Mouse (Mus musculus) intestine, postnatal 0 days (tissue): ENCODE measurements around the gene Mylpf. TPM values are rescaled to one million over a fixed set of nuclear protein-coding genes. Genes with fewer than 3 reads are reported as not detected.
A peak's percentile ranks its signal among the peaks of the same experiment; 100 is the strongest.

ENCODE experiments used
- ATAC-seq: fragments of 200-750 bp; cut with Nextera tagmentation; 2 replicates; pipeline ENCODE4 v1.8.0; 2017; ENCODE audit warnings: mild to moderate bottlenecking, moderate TSS enrichment, moderate library complexity
- H3K27ac ChIP-seq: fragments of 300-500 bp; sonication (generic); 2 replicates; pipeline ENCODE4 v1.5.1; 2014; ENCODE audit warnings: mild to moderate bottlenecking, low read depth, low read length, moderate library complexity
- H3K27me3 ChIP-seq: fragments of 300-500 bp; sonication (generic); replicated peaks from 2 replicates; pipeline ENCODE4 v1.6.1; 2014; ENCODE audit warnings: low read length, mixed read lengths; ENCODE audit not compliant: control insufficient read depth, insufficient read depth
- H3K36me3 ChIP-seq: fragments of 300-500 bp; sonication (generic); 2 replicates; pipeline ENCODE4 v1.6.1; 2014; ENCODE audit warnings: mild to moderate bottlenecking, moderate library complexity; ENCODE audit not compliant: control insufficient read depth, insufficient read depth
- H3K4me1 ChIP-seq: fragments of 300-500 bp; sonication (generic); replicated peaks from 2 replicates; pipeline ENCODE4 v1.6.1; 2014; ENCODE audit warnings: antibody characterized with exemption, low read length, mixed read lengths; ENCODE audit not compliant: control insufficient read depth, insufficient read depth
- H3K4me2 ChIP-seq: fragments of 300-500 bp; sonication (generic); replicated peaks from 2 replicates; pipeline ENCODE4 v1.6.1; 2014; ENCODE audit warnings: low read depth, mild to moderate bottlenecking, moderate library complexity
- H3K4me3 ChIP-seq: fragments of 300-500 bp; sonication (generic); 2 replicates; pipeline ENCODE4 v1.5.1; 2014; ENCODE audit warnings: low read depth, low read length
- H3K9ac ChIP-seq: fragments of 300-500 bp; sonication (generic); 2 replicates; pipeline ENCODE4 v1.6.1; 2014; ENCODE audit warnings: mild to moderate bottlenecking, low read depth, low read length
- H3K9me3 ChIP-seq: fragments of 300-500 bp; sonication (generic); 2 replicates; pipeline ENCODE4 v1.6.1; 2016; ENCODE audit warnings: mixed run types; ENCODE audit not compliant: control insufficient read depth
- CTCF ChIP-seq: sonication (generic); IDR thresholded peaks from 2 replicates; pipeline ENCODE4 v1.5.1; 2016; ENCODE audit warnings: low read depth, mild to moderate bottlenecking, control low read depth, antibody characterized with exemption, moderate library complexity
- WGBS: fragments of 180-500 bp; shearing (Covaris S2); extraction: QIAGEN DNeasy Blood & Tissue Kit; methylation state at CpG from one replicate; pipeline ENCODE4 v1.1.7; 2014; 5-methylcytosine and 5-hydroxymethylcytosine counted together
- polyA plus RNA-seq: library from polyadenylated mRNA; unstranded; fragments of >200 nt; fragmentation: Nextera tagmentation; extraction: Ambion mirVana; gene quantifications from 2 replicates; pipeline ENCODE4 v1.2.1, GENCODE M21; 2015

Mylpf gene
- polyA plus RNA-seq, 1 experiment from 2014 or later = 10.7 TPM

DNA sequence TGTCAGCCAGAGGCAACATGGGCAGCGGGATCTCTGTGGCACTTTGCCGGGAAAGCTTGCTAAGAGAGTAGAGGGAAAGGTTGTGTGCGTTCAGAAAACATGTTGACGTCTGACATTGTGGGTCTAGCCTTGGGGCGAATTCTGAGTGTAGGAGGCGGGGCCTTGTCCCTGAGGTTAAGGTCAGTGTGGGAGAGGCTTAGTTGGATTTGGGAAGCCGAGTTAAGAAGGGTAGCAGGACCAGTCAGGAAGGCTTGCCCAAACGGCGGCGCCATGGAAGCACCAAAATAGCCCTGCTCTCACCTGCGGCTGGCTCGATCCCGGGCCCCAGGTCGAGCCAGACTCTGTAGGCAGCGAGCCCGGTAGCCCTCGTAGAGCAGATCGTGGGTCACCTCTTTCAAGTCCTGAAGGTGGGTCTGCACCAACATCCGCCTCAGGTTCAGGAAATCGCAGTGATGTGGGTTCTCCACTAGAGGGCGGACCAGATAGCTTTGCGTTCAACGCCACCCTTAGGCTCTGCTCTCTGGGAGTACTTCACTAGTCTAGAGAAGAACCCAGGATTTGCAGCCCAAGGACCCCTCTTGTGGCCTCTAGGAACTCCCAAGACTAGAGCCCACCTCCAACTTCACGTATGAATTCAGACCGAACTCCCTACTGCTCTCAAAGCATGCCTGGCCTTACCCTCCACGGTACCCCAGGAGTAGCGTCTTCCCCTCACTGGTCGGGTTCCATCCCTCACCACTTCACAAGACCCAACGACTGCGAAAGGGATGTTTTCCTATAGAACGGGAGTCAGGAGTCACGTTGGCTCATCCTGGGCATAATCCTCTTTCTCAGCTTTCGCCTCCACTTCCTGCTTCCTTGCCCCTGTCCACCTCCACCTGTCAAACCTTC is 6.5 kb downstream of the Mylpf start:
- peak; percentile 47 for ATAC-seq
- Histone ChIP-seq H3K27ac (no peak overlapping the region), H3K9me3 (no peaks in the 10 kb centered on the region), H3K36me3 (no peaks in the 10 kb centered on the region), H3K4me3 (peak overlapping the region; percentile 33), H3K4me2 (peak overlapping the region; percentile 68), H3K27me3 (no peaks in the 10 kb centered on the region), H3K9ac (peak overlapping the region; percentile 35), H3K4me1 (0 out of 2 replicates have a peak, but pooled peaks cover 3% of the 10 kb centered on the region)
- 27% methylated on average over 33 of the region's 33 CpGs for WGBS
- peak; percentile 92 for TF ChIP-seq CTCF

DNA sequence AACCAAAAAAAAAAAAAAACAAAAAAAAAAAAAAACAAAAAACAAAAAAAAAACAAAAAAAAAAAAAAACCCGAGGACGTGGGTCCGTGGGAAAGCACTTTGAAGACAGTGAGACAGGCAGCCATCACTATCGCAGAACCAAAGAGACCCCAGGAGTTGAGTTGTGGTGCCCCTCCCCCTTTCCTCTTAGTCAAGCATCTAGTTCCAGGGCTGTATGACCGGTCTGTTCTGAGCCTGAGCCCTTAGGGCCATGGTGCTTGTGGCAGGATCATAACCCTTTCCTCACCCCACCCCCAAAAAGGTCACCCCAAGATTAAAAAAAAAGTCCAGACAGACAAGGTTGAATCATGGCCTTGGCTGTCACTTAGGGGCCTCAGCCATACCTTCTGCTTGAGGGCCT is 7.6 kb downstream of the Mylpf start:
- no peaks in the 10 kb centered on the region for H3K36me3 ChIP-seq
- no peak overlapping the region for H3K4me3 ChIP-seq
- no peak overlapping the region for H3K9ac ChIP-seq
- 93% methylated on average over 5 of the region's 5 CpGs for WGBS
- H3K4me1 ChIP-seq = 0 out of 2 replicates have a peak, but pooled peaks cover 3% of the 10 kb centered on the region
- ATAC-seq = no peak
- no peak overlapping the region for H3K4me2 ChIP-seq
- no peaks in the 10 kb centered on the region for H3K27me3 ChIP-seq
- no peak overlapping the region for H3K27ac ChIP-seq
- no peak for TF ChIP-seq CTCF
- H3K9me3 ChIP-seq = no peaks in the 10 kb centered on the region

DNA sequence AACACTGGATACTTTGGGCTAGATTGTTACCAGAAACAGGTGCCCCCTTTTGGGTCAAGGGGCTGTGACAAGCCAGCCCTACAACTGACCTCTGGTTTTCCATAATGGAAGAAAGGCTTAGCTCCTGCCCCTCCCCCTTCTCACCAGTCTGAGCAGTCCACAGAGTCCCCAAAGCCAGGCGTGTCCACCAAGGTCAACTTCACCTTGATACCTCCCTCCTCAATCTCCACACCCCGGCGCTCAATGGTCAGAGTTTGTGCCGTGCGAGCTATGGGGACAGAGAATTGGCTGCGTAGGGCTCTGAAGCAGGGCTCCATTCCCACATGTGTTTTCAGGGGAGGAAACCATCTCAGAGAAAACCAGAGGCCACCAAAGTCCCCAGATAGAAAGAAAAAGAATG is 8.8 kb downstream of the Mylpf start:
- WGBS = 74% methylated on average over 6 of the region's 6 CpGs

DNA sequence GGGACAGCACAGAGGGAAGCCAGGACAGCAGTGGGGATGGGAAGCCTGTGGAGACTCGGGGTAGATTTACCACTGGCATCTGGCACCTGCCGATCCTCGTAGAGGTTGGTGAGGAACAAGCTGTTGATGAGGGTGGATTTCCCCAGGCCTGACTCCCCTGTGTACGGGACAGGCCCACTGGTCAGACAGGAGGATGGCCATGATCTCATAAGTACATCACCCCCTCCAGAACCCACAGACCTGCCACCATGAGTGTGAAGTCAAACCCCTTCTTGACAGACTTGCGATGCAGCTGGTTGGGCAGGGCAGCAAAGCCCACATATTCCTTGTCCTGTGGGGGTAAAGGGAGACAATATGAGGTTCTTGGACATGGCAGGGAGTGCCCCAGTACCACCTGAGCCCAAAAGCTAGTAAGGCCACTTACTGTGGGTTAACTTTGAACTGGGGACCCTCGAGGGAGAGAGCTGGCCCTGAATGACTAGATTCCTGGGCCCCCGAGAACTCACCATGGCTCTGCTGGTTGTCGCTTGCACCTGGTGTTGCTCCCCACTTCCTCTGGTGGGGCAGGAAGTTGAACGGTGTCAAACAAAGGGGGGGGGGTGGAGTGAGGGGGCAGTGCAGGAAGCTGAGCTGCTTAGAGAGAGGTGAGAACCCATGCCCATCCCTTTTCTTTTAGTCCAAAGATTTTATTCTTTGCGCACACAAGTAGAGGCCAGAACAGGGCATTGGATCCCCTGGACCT is 9.4 kb downstream of the Mylpf start:
- Histone ChIP-seq H3K4me1 (0 out of 2 replicates have a peak, but pooled peaks cover 3% of the 10 kb centered on the region), H3K27me3 (no peaks in the 10 kb centered on the region), H3K9ac (no peak overlapping the region), H3K27ac (no peak overlapping the region), H3K4me3 (no peak overlapping the region), H3K36me3 (no peaks in the 10 kb centered on the region), H3K4me2 (no peak overlapping the region), H3K9me3 (no peaks in the 10 kb centered on the region)
- no peak for ATAC-seq
- 76% methylated on average over 10 of the region's 10 CpGs for WGBS
- no peak for TF ChIP-seq CTCF

More for the DNA sequence above, 8.8 kb downstream of the Mylpf start:
- Histone ChIP-seq H3K27me3 (no peaks in the 10 kb centered on the region), H3K4me2 (no peak overlapping the region), H3K9me3 (no peaks in the 10 kb centered on the region), H3K4me1 (0 out of 2 replicates have a peak, but pooled peaks cover 3% of the 10 kb centered on the region), H3K36me3 (no peaks in the 10 kb centered on the region), H3K27ac (no peak overlapping the region), H3K9ac (no peak overlapping the region), H3K4me3 (no peak overlapping the region)
- no peak for TF ChIP-seq CTCF
- no peak for ATAC-seq

DNA sequence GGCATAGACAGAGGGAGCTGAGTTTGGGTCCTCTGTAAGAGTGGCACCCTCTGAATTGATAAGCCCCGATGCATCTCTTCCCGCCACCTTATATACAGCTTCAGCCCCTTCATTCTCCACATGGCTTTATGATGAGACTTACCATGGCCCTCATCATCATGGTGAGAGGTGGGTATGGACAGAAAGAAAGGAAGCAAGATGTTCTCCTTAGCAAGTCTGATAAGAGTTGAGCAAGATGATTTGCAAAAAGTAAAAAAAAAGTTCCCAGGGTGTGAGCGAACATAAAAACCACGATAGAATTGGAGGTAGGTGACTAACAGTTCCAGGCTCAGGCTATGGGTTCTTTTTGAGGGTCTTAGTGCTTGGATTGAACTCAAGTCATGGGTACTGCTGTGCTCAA is 10.0 kb downstream of the Mylpf start:
- Histone ChIP-seq H3K4me2 (no peak overlapping the region), H3K9ac (no peak overlapping the region), H3K27me3 (no peaks in the 10 kb centered on the region), H3K27ac (no peak overlapping the region), H3K4me3 (no peak overlapping the region), H3K9me3 (no peaks in the 10 kb centered on the region), H3K36me3 (no peaks in the 10 kb centered on the region), H3K4me1 (0 out of 2 replicates have a peak, but pooled peaks cover 3% of the 10 kb centered on the region)
- 91% methylated on average over 4 of the region's 4 CpGs for WGBS
- no peak for TF ChIP-seq CTCF
- no peak for ATAC-seq

DNA sequence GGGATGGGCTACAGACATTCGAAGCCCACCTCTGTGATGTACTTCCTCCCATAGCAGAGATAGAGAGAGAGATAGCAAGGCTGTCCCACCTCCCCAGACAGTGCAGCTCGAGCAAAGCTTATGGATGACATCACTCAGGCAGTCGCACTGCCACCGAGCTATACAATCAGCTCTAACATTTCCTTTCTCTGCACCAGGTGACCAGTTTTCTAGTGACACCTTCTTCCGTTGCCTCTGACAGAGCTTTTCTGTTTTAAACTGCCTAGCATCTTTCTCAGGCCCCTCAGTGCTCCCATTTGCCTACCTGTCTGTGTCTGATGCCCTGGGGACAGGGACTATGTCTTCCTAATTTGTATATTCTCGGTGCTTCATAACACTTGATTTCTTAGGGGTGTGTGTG is 11.8 kb downstream of the Mylpf start:
- Histone ChIP-seq H3K4me1 (no peaks in the 10 kb centered on the region), H3K27ac (no peak overlapping the region), H3K9me3 (no peaks in the 10 kb centered on the region), H3K4me2 (no peak overlapping the region), H3K36me3 (no peaks in the 10 kb centered on the region), H3K9ac (no peak overlapping the region), H3K27me3 (no peaks in the 10 kb centered on the region), H3K4me3 (no peak overlapping the region)
- 66% methylated on average over 6 of the region's 6 CpGs for WGBS
- ATAC-seq = no peak
- no peak for TF ChIP-seq CTCF
